Comparison of ENCODE assay signal across 15 mouse cellular contexts in the genomic region with DNA sequence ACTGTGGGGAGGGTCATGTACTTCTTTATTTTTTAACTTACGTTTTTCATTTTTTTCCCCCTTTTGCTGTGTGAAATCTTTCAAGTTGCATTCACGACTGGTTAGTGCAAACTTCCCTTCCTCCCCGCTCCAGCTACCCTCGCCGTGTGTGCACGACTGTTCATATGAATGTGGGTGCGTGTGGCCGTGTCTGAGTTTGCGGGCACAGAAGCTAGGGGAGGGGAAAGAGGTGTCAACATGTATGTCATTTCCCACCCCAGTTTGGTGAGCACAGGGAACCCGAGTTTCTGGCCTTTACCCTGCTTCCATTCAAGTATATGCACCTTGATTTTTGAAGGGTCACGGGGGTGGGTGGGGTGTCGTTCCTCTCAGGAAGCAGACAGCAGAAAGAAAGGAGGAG. TPM values are rescaled to one million over a fixed set of nuclear protein-coding genes. Genes with fewer than 3 reads are reported as not detected.
DNase-seq lines count a peak whose midpoint lies in the region; ATAC-seq lines count a peak whose summit lies in the region.
"Had no signal": no experiment of that assay in that cellular context is flagged by ENCODE, and none has a peak within 500 bp of the region (broad histone marks: within the 10 kb centered on the region; RNA-seq: fewer than 3 reads in every experiment).

No protein-coding gene starts in this region.

- WGBS in forebrain, embryonic 12.5 days = 85% methylated on average over 12 of the region's 12 CpGs
- 79% methylated on average over 12 of the region's 12 CpGs for WGBS in forebrain, embryonic 16.5 days
- 83% methylated on average over 12 of the region's 12 CpGs for WGBS in midbrain, embryonic 10.5 days
- 86% methylated on average over 12 of the region's 12 CpGs for WGBS in midbrain, embryonic 14.5 days
- 77% methylated on average over 12 of the region's 12 CpGs for WGBS in embryonic facial prominence, embryonic 14.5 days

- H3K9me3 ChIP-seq in forebrain, embryonic 12.5 days = no peaks in the 10 kb centered on the region
- H3K9me3 ChIP-seq in forebrain, embryonic 16.5 days (ENCODE audit: control insufficient read depth, low read length) = no peaks in the 10 kb centered on the region
- H3K9me3 ChIP-seq in midbrain, embryonic 10.5 days (replicated peaks) = no peaks in the 10 kb centered on the region
- H3K9me3 ChIP-seq in midbrain, embryonic 14.5 days (ENCODE audit: control insufficient read depth, low read length) = no peaks in the 10 kb centered on the region
- no peaks in the 10 kb centered on the region for H3K9me3 ChIP-seq in embryonic facial prominence, embryonic 14.5 days (ENCODE audit: control insufficient read depth, low read length)
- H3K9me3 ChIP-seq: midbrain, embryonic 15.5 days; stomach, embryonic 15.5 days had no signal

- no peak for DNase-seq in midbrain, embryonic 10.5 days (ENCODE audit: low spot score)
- no peak for DNase-seq in midbrain, embryonic 14.5 days
- no peak for DNase-seq in embryonic facial prominence, embryonic 14.5 days (ENCODE audit: low spot score)
- DNase-seq in left cerebral cortex, postnatal 25 days (ENCODE audit: low spot score in 2 of 2) = no peak
- no peak for DNase-seq in gastrocnemius, adult 8-10 months (ENCODE audit: low spot score in 2 of 2)
- DNase-seq: cerebellum, adult 11 months; gastrocnemius, postnatal 10 days had no signal

- intact Hi-C loops in left cerebral cortex, postnatal 25 days (cut with DNase I) = loop anchor here (5.0 kb wide), 1 partner anchor 42 kb away; the partner anchor contains the start of gene Stat2

- H3K9ac ChIP-seq in forebrain, embryonic 12.5 days = no peak overlapping the region
- H3K9ac ChIP-seq in forebrain, embryonic 16.5 days (replicated peaks; ENCODE audit: low read depth, low read length) = no peak overlapping the region
- no peak overlapping the region for H3K9ac ChIP-seq in midbrain, embryonic 14.5 days (replicated peaks; ENCODE audit: low read length)
- H3K9ac ChIP-seq in embryonic facial prominence, embryonic 14.5 days (ENCODE audit: low read depth, low read length) = peak overlapping the region; percentile 85

- H3K4me1 ChIP-seq in forebrain, embryonic 12.5 days = peaks cover 22% of the 10 kb centered on the region
- peaks cover 7% of the 10 kb centered on the region for H3K4me1 ChIP-seq in forebrain, embryonic 16.5 days (replicated peaks; ENCODE audit: control insufficient read depth, insufficient read depth, low read length)
- H3K4me1 ChIP-seq in midbrain, embryonic 10.5 days = peaks cover 43% of the 10 kb centered on the region
- peaks cover 3% of the 10 kb centered on the region; the same call in 1 of the 2 replicates for H3K4me1 ChIP-seq in midbrain, embryonic 14.5 days (ENCODE audit: control insufficient read depth, insufficient read depth, low read length)
- H3K4me1 ChIP-seq in embryonic facial prominence, embryonic 14.5 days (ENCODE audit: control insufficient read depth, insufficient read depth, low read length) = peaks cover 7% of the 10 kb centered on the region

- no peak overlapping the region for H3K4me3 ChIP-seq in forebrain, embryonic 12.5 days (replicated peaks)
- no peak overlapping the region for H3K4me3 ChIP-seq in forebrain, embryonic 16.5 days (replicated peaks; ENCODE audit: low read length)
- H3K4me3 ChIP-seq in midbrain, embryonic 10.5 days = no peak overlapping the region; the same call in 1 of the 2 replicates
- H3K4me3 ChIP-seq in midbrain, embryonic 14.5 days (replicated peaks; ENCODE audit: low read depth, low read length) = no peak overlapping the region
- H3K4me3 ChIP-seq in embryonic facial prominence, embryonic 14.5 days (ENCODE audit: low read depth, low read length) = no peak overlapping the region

- H3K4me2 ChIP-seq in forebrain, embryonic 12.5 days = no peak overlapping the region; the same call in 1 of the 2 replicates
- no peak overlapping the region for H3K4me2 ChIP-seq in forebrain, embryonic 16.5 days (ENCODE audit: low read length)
- H3K4me2 ChIP-seq in midbrain, embryonic 14.5 days (ENCODE audit: low read length) = no peak overlapping the region
- H3K4me2 ChIP-seq in embryonic facial prominence, embryonic 14.5 days (ENCODE audit: low read depth, low read length) = no peak overlapping the region; the same call in 1 of the 2 replicates

- H3K36me3 ChIP-seq in forebrain, embryonic 12.5 days (replicated peaks) = 0 out of 2 replicates have a peak, but pooled peaks cover 2% of the 10 kb centered on the region
- H3K36me3 ChIP-seq in forebrain, embryonic 16.5 days (ENCODE audit: control insufficient read depth, insufficient read depth) = no peaks in the 10 kb centered on the region
- peaks cover 13% of the 10 kb centered on the region for H3K36me3 ChIP-seq in midbrain, embryonic 10.5 days
- no peaks in the 10 kb centered on the region for H3K36me3 ChIP-seq in midbrain, embryonic 14.5 days (ENCODE audit: control insufficient read depth, insufficient read depth, low read length)
- 0 out of 2 replicates have a peak, but pooled peaks cover 6% of the 10 kb centered on the region for H3K36me3 ChIP-seq in embryonic facial prominence, embryonic 14.5 days (ENCODE audit: control insufficient read depth, insufficient read depth, low read length)
- H3K36me3 ChIP-seq: midbrain, embryonic 15.5 days; stomach, embryonic 15.5 days had no signal

- peaks cover 2% of the 10 kb centered on the region for H3K27me3 ChIP-seq in forebrain, embryonic 12.5 days
- H3K27me3 ChIP-seq in forebrain, embryonic 16.5 days (replicated peaks; ENCODE audit: control insufficient read depth, insufficient read depth, low read length) = no peaks in the 10 kb centered on the region
- no peaks in the 10 kb centered on the region for H3K27me3 ChIP-seq in midbrain, embryonic 10.5 days (ENCODE audit: low read depth, poor library complexity, severe bottlenecking)
- no peaks in the 10 kb centered on the region for H3K27me3 ChIP-seq in midbrain, embryonic 14.5 days (ENCODE audit: control insufficient read depth, insufficient read depth, low read length)
- no peaks in the 10 kb centered on the region for H3K27me3 ChIP-seq in embryonic facial prominence, embryonic 14.5 days (replicated peaks; ENCODE audit: control insufficient read depth, insufficient read depth, low read length)
- H3K27me3 ChIP-seq: midbrain, embryonic 15.5 days; stomach, embryonic 15.5 days had no signal

- no peak for ATAC-seq in forebrain, embryonic 12.5 days (ENCODE audit: low FRiP score)
- ATAC-seq in forebrain, embryonic 16.5 days = no peak
- ATAC-seq in midbrain, embryonic 14.5 days (ENCODE audit: low FRiP score, low TSS enrichment) = no peak
- ATAC-seq in embryonic facial prominence, embryonic 14.5 days (ENCODE audit: low read depth) = no peak
- 0 out of 2 replicates have a peak, but pooled peaks have one; percentile 12 for ATAC-seq in megakaryocyte, adult 5-6 weeks (ENCODE audit: poor library complexity, severe bottlenecking)
- ATAC-seq: intestine, embryonic 16.5 days; midbrain, embryonic 15.5 days had no signal

- 0 out of 2 replicates have a peak overlapping the region, but pooled peaks have one; percentile 8 for H3K27ac ChIP-seq in forebrain, embryonic 12.5 days
- H3K27ac ChIP-seq in forebrain, embryonic 16.5 days (ENCODE audit: low read length) = no peak overlapping the region
- peak overlapping the region; percentile 99; the same call in 1 of the 2 replicates for H3K27ac ChIP-seq in midbrain, embryonic 10.5 days (replicated peaks)
- H3K27ac ChIP-seq in midbrain, embryonic 14.5 days (replicated peaks; ENCODE audit: low read depth, low read length) = no peak overlapping the region
- peak overlapping the region; percentile 96; the same call in 1 of the 2 replicates for H3K27ac ChIP-seq in embryonic facial prominence, embryonic 14.5 days (replicated peaks; ENCODE audit: low read depth, low read length)
- H3K27ac ChIP-seq: midbrain, embryonic 15.5 days had no signal

RNA-seq across cellular contexts. Expression of gene Timeless, which starts 1.3 kb away (rescaled TPM):
- 74.7 and 77.3 TPM in 2 replicates for polyA plus RNA-seq in forebrain, embryonic 12.5 days (2016; fragmentation: Nextera tagmentation; extraction: Ambion mirVana)
- 29.4 and 32.2 TPM in 2 replicates for polyA plus RNA-seq in forebrain, embryonic 16.5 days (2015; fragmentation: Nextera tagmentation; extraction: Ambion mirVana)
- polyA plus RNA-seq in midbrain, embryonic 10.5 days (2016; fragmentation: Nextera tagmentation; extraction: Ambion mirVana) = 86.6 and 89.4 TPM in 2 replicates
- 13.5 and 19.5 TPM in 2 replicates for polyA plus RNA-seq in midbrain, embryonic 14.5 days (2014; fragmentation: Nextera tagmentation; extraction: Ambion mirVana)
- 35.4 and 53.3 TPM in 2 replicates for polyA plus RNA-seq in embryonic facial prominence, embryonic 14.5 days (2014; fragmentation: Nextera tagmentation; extraction: Ambion mirVana)
- total RNA-seq in megakaryocyte, adult 5-6 weeks (2015) = 14.1 and 16.1 TPM in 2 replicates
- 33.2 and 34.2 TPM in 2 replicates for total RNA-seq in megakaryocyte, adult 5-6 weeks (2017)
- total RNA-seq in left cerebral cortex, postnatal 25 days (2021) = 1 to 10 TPM; 6.8 to 8.3 TPM
- 1 to 10 TPM; 1.4 to 1.9 (median 1.7) TPM for total RNA-seq in gastrocnemius, adult 8-10 months (2022)

RNA-seq across cellular contexts. Expression of gene Mip, which starts 4.9 kb away (rescaled TPM):
- polyA plus RNA-seq in forebrain, embryonic 12.5 days (2016; fragmentation: Nextera tagmentation; extraction: Ambion mirVana) = 0.18 and 0.42 TPM in 2 replicates
- not detected in 2 replicates for polyA plus RNA-seq in forebrain, embryonic 16.5 days (2015; fragmentation: Nextera tagmentation; extraction: Ambion mirVana)
- 0.21 TPM in 1 of 2 replicates, not detected in the other for polyA plus RNA-seq in midbrain, embryonic 10.5 days (2016; fragmentation: Nextera tagmentation; extraction: Ambion mirVana)
- 0.12 and 0.17 TPM in 2 replicates for polyA plus RNA-seq in midbrain, embryonic 14.5 days (2014; fragmentation: Nextera tagmentation; extraction: Ambion mirVana)
- 0.15 and 0.35 TPM in 2 replicates for polyA plus RNA-seq in embryonic facial prominence, embryonic 14.5 days (2014; fragmentation: Nextera tagmentation; extraction: Ambion mirVana)
- not detected in 2 replicates for total RNA-seq in megakaryocyte, adult 5-6 weeks (2015)
- 0.33 TPM in 1 of 2 replicates, not detected in the other for total RNA-seq in megakaryocyte, adult 5-6 weeks (2017)
- total RNA-seq in left cerebral cortex, postnatal 25 days (2021) = not detected
- total RNA-seq in gastrocnemius, adult 8-10 months (2022) = not detected
- total RNA-seq: gastrocnemius, postnatal 10 days; left cerebral cortex, postnatal 10 days had no signal
- polyA plus RNA-seq: C2C12; stomach, embryonic 15.5 days had no signal

RNA-seq across cellular contexts. Expression of gene Spryd4, which starts 19.0 kb away (rescaled TPM):
- polyA plus RNA-seq in forebrain, embryonic 12.5 days (2016; fragmentation: Nextera tagmentation; extraction: Ambion mirVana) = 21.1 and 21.8 TPM in 2 replicates
- polyA plus RNA-seq in forebrain, embryonic 16.5 days (2015; fragmentation: Nextera tagmentation; extraction: Ambion mirVana) = 16.6 and 18.0 TPM in 2 replicates
- polyA plus RNA-seq in midbrain, embryonic 10.5 days (2016; fragmentation: Nextera tagmentation; extraction: Ambion mirVana) = 28.3 and 32.7 TPM in 2 replicates
- 15.1 and 16.8 TPM in 2 replicates for polyA plus RNA-seq in midbrain, embryonic 14.5 days (2014; fragmentation: Nextera tagmentation; extraction: Ambion mirVana)
- 30.8 and 35.8 TPM in 2 replicates for polyA plus RNA-seq in embryonic facial prominence, embryonic 14.5 days (2014; fragmentation: Nextera tagmentation; extraction: Ambion mirVana)
- 6.5 and 6.9 TPM in 2 replicates for total RNA-seq in megakaryocyte, adult 5-6 weeks (2015)
- total RNA-seq in megakaryocyte, adult 5-6 weeks (2017) = 9.0 and 10.6 TPM in 2 replicates
- 10 to 100 TPM; 10.1 to 10.7 TPM for total RNA-seq in left cerebral cortex, postnatal 25 days (2021)
- 10 to 100 TPM; 30.5 to 33.5 (median 32.4) TPM for total RNA-seq in gastrocnemius, adult 8-10 months (2022)

RNA-seq across cellular contexts. Expression of gene Apon, which starts 23.3 kb away (rescaled TPM):
- 0.54 and 0.87 TPM in 2 replicates for polyA plus RNA-seq in forebrain, embryonic 12.5 days (2016; fragmentation: Nextera tagmentation; extraction: Ambion mirVana)
- polyA plus RNA-seq in forebrain, embryonic 16.5 days (2015; fragmentation: Nextera tagmentation; extraction: Ambion mirVana) = not detected in 2 replicates
- 0.73 and 0.77 TPM in 2 replicates for polyA plus RNA-seq in midbrain, embryonic 10.5 days (2016; fragmentation: Nextera tagmentation; extraction: Ambion mirVana)
- not detected in 2 replicates for polyA plus RNA-seq in midbrain, embryonic 14.5 days (2014; fragmentation: Nextera tagmentation; extraction: Ambion mirVana)
- 0.24 and 0.30 TPM in 2 replicates for polyA plus RNA-seq in embryonic facial prominence, embryonic 14.5 days (2014; fragmentation: Nextera tagmentation; extraction: Ambion mirVana)
- total RNA-seq in megakaryocyte, adult 5-6 weeks (2015) = 0.36 TPM in 1 of 2 replicates, not detected in the other
- 1.2 TPM in 1 of 2 replicates, not detected in the other for total RNA-seq in megakaryocyte, adult 5-6 weeks (2017)
- total RNA-seq in left cerebral cortex, postnatal 25 days (2021) = not detected
- under 1 TPM in 1 of 4 experiments, not detected in 3; 0.21 TPM for total RNA-seq in gastrocnemius, adult 8-10 months (2022)
- total RNA-seq: left cerebral cortex, postnatal 10 days had no signal
- polyA plus RNA-seq: midbrain, embryonic 15.5 days had no signal

RNA-seq across cellular contexts. Expression of gene Gls2, which starts 36.3 kb away (rescaled TPM):
- polyA plus RNA-seq in forebrain, embryonic 12.5 days (2016; fragmentation: Nextera tagmentation; extraction: Ambion mirVana) = 0.94 and 1.3 TPM in 2 replicates
- polyA plus RNA-seq in forebrain, embryonic 16.5 days (2015; fragmentation: Nextera tagmentation; extraction: Ambion mirVana) = 0.68 and 1.1 TPM in 2 replicates
- 0.96 and 1.5 TPM in 2 replicates for polyA plus RNA-seq in midbrain, embryonic 10.5 days (2016; fragmentation: Nextera tagmentation; extraction: Ambion mirVana)
- 0.70 and 1.3 TPM in 2 replicates for polyA plus RNA-seq in midbrain, embryonic 14.5 days (2014; fragmentation: Nextera tagmentation; extraction: Ambion mirVana)
- 1.1 and 2.6 TPM in 2 replicates for polyA plus RNA-seq in embryonic facial prominence, embryonic 14.5 days (2014; fragmentation: Nextera tagmentation; extraction: Ambion mirVana)
- 0.71 TPM in 1 of 2 replicates, not detected in the other for total RNA-seq in megakaryocyte, adult 5-6 weeks (2015)
- not detected in 2 replicates for total RNA-seq in megakaryocyte, adult 5-6 weeks (2017)
- 10 to 100 TPM; 29.4 to 32.9 TPM for total RNA-seq in left cerebral cortex, postnatal 25 days (2021)
- total RNA-seq in gastrocnemius, adult 8-10 months (2022) = under 1 TPM; 0.36 to 0.97 (median 0.58) TPM

Comparison
In these comparisons a context has a peak if more than half of its experiments do, and no peak if none do; other contexts are left out.
1. H3K27ac ChIP-seq: peak in forebrain, embryonic 12.5 days (single experiment), midbrain, embryonic 10.5 days (single experiment) and embryonic facial prominence, embryonic 14.5 days (single experiment); none in forebrain, embryonic 16.5 days (single experiment) and midbrain, embryonic 14.5 days (single experiment).